Mouse (Mus musculus) CH12.LX (cell line): ENCODE measurements around the gene Rpusd3.

Source experiments
- CTCF ChIP-seq, 2 experiments: IDR thresholded peaks in 1 of 2; conservative IDR thresholded peaks in 1 of 2; 2 replicates each; pipeline ENCODE4 v1.5.1; 2011 to 2012; ENCODE audit warnings: low read depth in 2 of 2, low read length in 2 of 2, improper control_type of control experiment in 1 of 2, inconsistent platforms in 1 of 2, mild to moderate bottlenecking in 1 of 2, moderate library complexity in 1 of 2
- POLR2AphosphoS2 ChIP-seq: IDR thresholded peaks from 2 replicates; pipeline ENCODE4 v1.6.1; 2011; ENCODE audit warnings: low read depth, low read length, improper control_type of control experiment

- TF ChIP-seq CTCF (conservative IDR thresholded peaks at IDR 0.05 in 1 of 2, IDR thresholded peaks at IDR 0.05 in 1 of 2; ENCODE audit: low read depth in 2 of 2, low read length in 2 of 2) (no peak), POLR2AphosphoS2 (no peak)
Observed at GRCm38 (mm10) chr6:113438721-113439430, 19.7 kb upstream of the Rpusd3 start.
